Mouse (Mus musculus) granulocyte monocyte progenitor cell, adult 5-6 weeks (primary cell): ENCODE data around the gene Tbc1d1. TPM values are rescaled to one million over a fixed set of nuclear protein-coding genes. Genes with fewer than 3 reads are reported as not detected.

Experiments used
- total RNA-seq, 2 experiments: library from RNA; stranded (forward) in 1 of 2; stranded (reverse) in 1 of 2; fragments of 200-712, 200-1000 nt in 1 of 2; fragments of >200 nt in 1 of 2; fragmentation: Nextera tagmentation in 1 of 2; gene quantifications; 2 replicates each; pipeline ENCODE4 v1.2.3; 2014 to 2017

The Tbc1d1 gene
- total RNA-seq, 2 experiments from 2014 or later, result 18.5 to 33.6 TPM

Other genes with a start within 250 kb of the Tbc1d1 start
- gene Rell1, start 187.4 kb upstream of the Tbc1d1 start, total RNA-seq (2014; fragmentation: Nextera tagmentation), result 7.3 and 16.2 TPM in 2 replicates
- gene Rell1, start 187.4 kb upstream of the Tbc1d1 start, total RNA-seq (2017), result 9.3 and 12.1 TPM in 2 replicates
- 35.1 and 37.2 TPM in 2 replicates for gene Pgm2, start 63.4 kb upstream of the Tbc1d1 start, total RNA-seq (2014; fragmentation: Nextera tagmentation)
- 28.0 and 31.6 TPM in 2 replicates for gene Pgm2, start 63.4 kb upstream of the Tbc1d1 start, total RNA-seq (2017)